Mouse (Mus musculus): ENCODE results near the gene Ncoa4. TPM values are rescaled to one million over a fixed set of nuclear protein-coding genes. Genes with fewer than 3 reads are reported as not detected.

Gene Ncoa4
- polyA plus RNA-seq, 1 experiment from 2014 or later: 117 TPM

GRCm38 (mm10) chr14:32201791-32202451 lies 42.3 kb downstream of the Ncoa4 start, which contains the start of the genes Timm23 and Parg:
Timm23 (minus strand) TSS chr14:32201898.
Parg (plus strand) TSS chr14:32201949.
- H3K4me3 ChIP-seq (ENCODE audit: low read depth, low read length): peak within 1 kb of the TSS; percentile 100
- under 1% methylated on average over 76 of the region's 77 CpGs for WGBS

GRCm38 (mm10) chr14:32226601-32227000 lies 66.9 kb downstream of the Ncoa4 start:
- ATAC-seq (ENCODE audit: low read depth): no peak

More at GRCm38 (mm10) chr14:32201791-32202451, 42.3 kb downstream of the Ncoa4 start, which contains the start of the genes Timm23 and Parg:
- Histone ChIP-seq H3K4me1 (ENCODE audit: control insufficient read depth, insufficient read depth, low read length) (peaks cover 18% of the 10 kb centered on the region), H3K4me2 (ENCODE audit: low read depth, low read length) (peak within 1 kb of the TSS; percentile 80), H3K27me3 (ENCODE audit: control insufficient read depth, insufficient read depth, low read length) (peaks cover 3% of the 10 kb centered on the region; the same call in 1 of the 2 replicates), H3K36me3 (ENCODE audit: control insufficient read depth, insufficient read depth, low read length) (peaks cover 16% of the 10 kb centered on the region), H3K27ac (ENCODE audit: low read depth, low read length) (peak within 1 kb of the TSS; percentile 67), H3K9me3 (ENCODE audit: control insufficient read depth, low read length) (no peaks in the 10 kb centered on the region), H3K9ac (replicated peaks; ENCODE audit: low read depth, low read length) (peak within 1 kb of the TSS; percentile 89)
- ATAC-seq (ENCODE audit: low read depth): peak; percentile 96

GRCm38 (mm10) chr14:32228996-32229395 lies 69.3 kb downstream of the Ncoa4 start:
- Histone ChIP-seq H3K27ac (ENCODE audit: low read depth, low read length) (no peak overlapping the region), H3K36me3 (ENCODE audit: control insufficient read depth, insufficient read depth, low read length) (no peaks in the 10 kb centered on the region; the same call in 1 of the 2 replicates), H3K27me3 (ENCODE audit: control insufficient read depth, insufficient read depth, low read length) (no peaks in the 10 kb centered on the region), H3K4me1 (ENCODE audit: control insufficient read depth, insufficient read depth, low read length) (no peaks in the 10 kb centered on the region), H3K9me3 (ENCODE audit: control insufficient read depth, low read length) (no peaks in the 10 kb centered on the region), H3K4me3 (ENCODE audit: low read depth, low read length) (no peak overlapping the region), H3K9ac (replicated peaks; ENCODE audit: low read depth, low read length) (no peak overlapping the region), H3K4me2 (ENCODE audit: low read depth, low read length) (no peak overlapping the region)
- ATAC-seq (ENCODE audit: low read depth): no peak
- WGBS: under 1% methylated on average over 2 of the region's 2 CpGs

More at GRCm38 (mm10) chr14:32226601-32227000, 66.9 kb downstream of the Ncoa4 start:
- Histone ChIP-seq H3K9me3 (ENCODE audit: control insufficient read depth, low read length) (no peaks in the 10 kb centered on the region), H3K9ac (replicated peaks; ENCODE audit: low read depth, low read length) (no peak overlapping the region), H3K27ac (ENCODE audit: low read depth, low read length) (no peak overlapping the region), H3K4me2 (ENCODE audit: low read depth, low read length) (no peak overlapping the region), H3K4me3 (ENCODE audit: low read depth, low read length) (no peak overlapping the region), H3K27me3 (ENCODE audit: control insufficient read depth, insufficient read depth, low read length) (no peaks in the 10 kb centered on the region), H3K36me3 (ENCODE audit: control insufficient read depth, insufficient read depth, low read length) (no peaks in the 10 kb centered on the region; the same call in 1 of the 2 replicates), H3K4me1 (ENCODE audit: control insufficient read depth, insufficient read depth, low read length) (no peaks in the 10 kb centered on the region)

Other genes starting within 250 kb of the Ncoa4 start
- gene Galnt15, start 130.9 kb upstream of the Ncoa4 start, polyA plus RNA-seq (2014; fragmentation: Nextera tagmentation; extraction: Ambion mirVana): 0.21 and 0.29 TPM in 2 replicates
- 13.8 and 18.6 TPM in 2 replicates for gene Oxnad1, start 74.5 kb upstream of the Ncoa4 start, polyA plus RNA-seq (2014; fragmentation: Nextera tagmentation; extraction: Ambion mirVana)
- gene Dph3, start 74.1 kb upstream of the Ncoa4 start, polyA plus RNA-seq (2014; fragmentation: Nextera tagmentation; extraction: Ambion mirVana): 74.7 and 76.2 TPM in 2 replicates
- gene Msmb, start 17.8 kb upstream of the Ncoa4 start, polyA plus RNA-seq (2014; fragmentation: Nextera tagmentation; extraction: Ambion mirVana): not detected in 2 replicates
- gene Timm23, start 42.0 kb downstream of the Ncoa4 start, polyA plus RNA-seq (2014; fragmentation: Nextera tagmentation; extraction: Ambion mirVana): 241 and 250 TPM in 2 replicates
- 36.9 and 46.5 TPM in 2 replicates for gene Parg, start 42.1 kb downstream of the Ncoa4 start, polyA plus RNA-seq (2014; fragmentation: Nextera tagmentation; extraction: Ambion mirVana)
- 16.9 and 17.2 TPM in 2 replicates for gene Ogdhl, start 162.2 kb downstream of the Ncoa4 start, polyA plus RNA-seq (2014; fragmentation: Nextera tagmentation; extraction: Ambion mirVana)
- gene 1700024G13Rik, start 228.5 kb downstream of the Ncoa4 start, polyA plus RNA-seq (2014; fragmentation: Nextera tagmentation; extraction: Ambion mirVana): not detected in 2 replicates